ENCODE assay signal across 10 mouse cellular contexts in genomic region chr15:83030884-83031283, GRCm38 (mm10). TPM values are rescaled to one million over a fixed set of nuclear protein-coding genes. Genes with fewer than 3 reads are reported as not detected.
DNase-seq lines count a peak whose midpoint lies in the region; ATAC-seq and TF ChIP-seq lines count a peak whose summit lies in the region.
"Had no signal": no experiment of that assay in that cellular context is flagged by ENCODE, and none has a peak within 500 bp of the region (broad histone marks: within the 10 kb centered on the region; RNA-seq: fewer than 3 reads in every experiment).

No protein-coding gene starts in this region.

- H3K4me3 ChIP-seq in kidney, embryonic 15.5 days (replicated peaks) = no peak overlapping the region
- H3K4me3 ChIP-seq in kidney, adult 2 months (ENCODE audit: insufficient read depth, low read depth, low read length) = no peak overlapping the region
- no peak overlapping the region for H3K4me3 ChIP-seq in CH12.LX (replicated peaks in 1 of 3; ENCODE audit: low read depth in 2 of 3, low read length in 2 of 3, poor library complexity in 1 of 3)
- H3K4me3 ChIP-seq in bone marrow macrophage, adult 2 months (ENCODE audit: insufficient read depth, low read length) = peak overlapping the region; percentile 83
- H3K4me3 ChIP-seq in megakaryocyte, embryonic 14.5 days (replicated peaks) = peak overlapping the region; percentile 79
- no peak overlapping the region for H3K4me3 ChIP-seq in cerebellum, adult 2 months (replicated peaks; ENCODE audit: insufficient read depth, low read depth, low read length)
- H3K4me3 ChIP-seq: erythroblast, embryonic 14.5 days; hindbrain, embryonic 15.5 days had no signal

- TF ChIP-seq EP300 in CH12.LX (IDR thresholded peaks at IDR 0.05; ENCODE audit: low read length) = no peak

- no peak for TF ChIP-seq CTCF in kidney, adult 2 months (conservative IDR thresholded peaks at IDR 0.05; ENCODE audit: insufficient read depth, insufficient read length, low read depth, low read length)
- TF ChIP-seq CTCF in CH12.LX (conservative IDR thresholded peaks at IDR 0.05 in 1 of 2, IDR thresholded peaks at IDR 0.05 in 1 of 2; ENCODE audit: low read depth in 2 of 2, low read length in 2 of 2) = no peak
- no peak for TF ChIP-seq CTCF in bone marrow macrophage, adult 2 months (IDR thresholded peaks at IDR 0.05; ENCODE audit: low read depth, low read length)
- no peak for TF ChIP-seq CTCF in cerebellum, adult 2 months (IDR thresholded peaks at IDR 0.05; ENCODE audit: borderline replicate concordance, insufficient read depth, low read depth, low read length)

- in situ Hi-C loops in CH12.LX (cut with MboI; ENCODE audit: low pct_ligation_motif_present, low pct_unique_long_range_greater_than_20kb, low sequenced_read_pairs) = no loop called here

- DNase-seq in kidney, adult 2 months = no peak
- DNase-seq in CH12.LX (ENCODE audit: extremely low read depth) (no peak), MN1 (ENCODE audit: low spot score) (no peak)
- no peak for DNase-seq in cerebellum, adult 2 months
- DNase-seq: cerebellum, adult 18-20 months had no signal

- H3K36me3 ChIP-seq in kidney, embryonic 15.5 days = no peaks in the 10 kb centered on the region
- H3K36me3 ChIP-seq in kidney, adult 2 months (ENCODE audit: control insufficient read depth, insufficient read depth, low read length) = no peaks in the 10 kb centered on the region
- no peaks in the 10 kb centered on the region for H3K36me3 ChIP-seq in CH12.LX (replicated peaks in 1 of 2; ENCODE audit: control insufficient read depth in 1 of 2, insufficient read depth in 1 of 2, low read length in 1 of 2)
- H3K36me3 ChIP-seq in megakaryocyte, embryonic 14.5 days (replicated peaks; ENCODE audit: low read length) = peaks cover 12% of the 10 kb centered on the region
- H3K36me3 ChIP-seq: hindbrain, embryonic 15.5 days had no signal

- ATAC-seq in kidney, embryonic 15.5 days (replicated peaks; ENCODE audit: low FRiP score) = no peak

- no peak overlapping the region for H3K9ac ChIP-seq in kidney, embryonic 15.5 days
- no peak overlapping the region for H3K9ac ChIP-seq in CH12.LX (ENCODE audit: insufficient read depth, low read depth)
- H3K9ac ChIP-seq: hindbrain, embryonic 15.5 days had no signal

- TF ChIP-seq RAD21 in CH12.LX (IDR thresholded peaks at IDR 0.05; ENCODE audit: low read depth, low read length) = no peak

- H3K4me2 ChIP-seq in kidney, embryonic 15.5 days = no peak overlapping the region
- no peak overlapping the region for H3K4me2 ChIP-seq in CH12.LX (ENCODE audit: insufficient read depth, low read depth, poor library complexity, severe bottlenecking)
- H3K4me2 ChIP-seq: hindbrain, embryonic 15.5 days had no signal

- 62% methylated on average over 4 of the region's 4 CpGs for WGBS in kidney, embryonic 15.5 days
- 63% methylated on average over 4 of the region's 4 CpGs for WGBS in kidney, adult 2 months
- 69% methylated on average over 4 of the region's 4 CpGs for WGBS in cerebellum, adult 2 months

- H3K9me3 ChIP-seq in kidney, embryonic 15.5 days (replicated peaks) = no peaks in the 10 kb centered on the region
- H3K9me3 ChIP-seq in CH12.LX (replicated peaks; ENCODE audit: low read length) = no peaks in the 10 kb centered on the region
- no peaks in the 10 kb centered on the region for H3K9me3 ChIP-seq in megakaryocyte, embryonic 14.5 days
- H3K9me3 ChIP-seq: hindbrain, embryonic 15.5 days had no signal

- peaks cover 46% of the 10 kb centered on the region for H3K4me1 ChIP-seq in kidney, embryonic 15.5 days
- no peaks in the 10 kb centered on the region for H3K4me1 ChIP-seq in kidney, adult 2 months (ENCODE audit: control insufficient read depth, insufficient read depth, low read length)
- H3K4me1 ChIP-seq in CH12.LX (ENCODE audit: control insufficient read depth in 1 of 2, insufficient read depth in 2 of 2) = peaks cover 9 to 55% of the 10 kb centered on the region in 2 experiments; a peak in 3 of 4 replicates
- peaks cover 52% of the 10 kb centered on the region for H3K4me1 ChIP-seq in bone marrow macrophage, adult 2 months (ENCODE audit: control insufficient read depth, insufficient read depth, low read length)
- H3K4me1 ChIP-seq in megakaryocyte, embryonic 14.5 days = peaks cover 99% of the 10 kb centered on the region
- peaks cover 12% of the 10 kb centered on the region for H3K4me1 ChIP-seq in cerebellum, adult 2 months (ENCODE audit: control insufficient read depth, insufficient read depth, low read length)

- no peak for TF ChIP-seq POLR2A in kidney, adult 2 months (IDR thresholded peaks at IDR 0.05; ENCODE audit: low read depth, low read length)
- TF ChIP-seq POLR2A in CH12.LX (IDR thresholded peaks at IDR 0.05; ENCODE audit: low read depth, low read length) = no peak
- TF ChIP-seq POLR2A in bone marrow macrophage, adult 2 months (IDR thresholded peaks at IDR 0.05; ENCODE audit: borderline replicate concordance, low read depth, low read length) = no peak
- no peak for TF ChIP-seq POLR2A in cerebellum, adult 2 months (IDR thresholded peaks at IDR 0.05; ENCODE audit: borderline replicate concordance, insufficient read depth, low read length)

- H3K27me3 ChIP-seq in kidney, embryonic 15.5 days = peaks cover 38% of the 10 kb centered on the region
- H3K27me3 ChIP-seq in kidney, adult 2 months (replicated peaks; ENCODE audit: control insufficient read depth, insufficient read depth, low read length) = no peaks in the 10 kb centered on the region
- H3K27me3 ChIP-seq in CH12.LX (replicated peaks) = no peaks in the 10 kb centered on the region
- H3K27me3 ChIP-seq in megakaryocyte, embryonic 14.5 days (replicated peaks) = peaks cover 9% of the 10 kb centered on the region
- no peaks in the 10 kb centered on the region; the same call in 1 of the 2 replicates for H3K27me3 ChIP-seq in cerebellum, adult 2 months (ENCODE audit: control insufficient read depth, insufficient read depth, low read length)

- dilution Hi-C loops in CH12.LX (cut with MboI; ENCODE audit: extremely low pct_ligation_motif_present, extremely low pct_unique_long_range_greater_than_20kb, low sequenced_read_pairs) = no loop called here

- H3K27ac ChIP-seq in kidney, embryonic 15.5 days = peak overlapping the region; percentile 75
- no peak overlapping the region for H3K27ac ChIP-seq in kidney, adult 2 months (ENCODE audit: insufficient read depth, low read depth, low read length)
- H3K27ac ChIP-seq in CH12.LX (ENCODE audit: insufficient read depth, low read depth) = no peak overlapping the region
- peak overlapping the region; percentile 75 for H3K27ac ChIP-seq in bone marrow macrophage, adult 2 months (ENCODE audit: insufficient read depth, low read depth, low read length)
- H3K27ac ChIP-seq in cerebellum, adult 2 months (ENCODE audit: insufficient read depth, low read length) = no peak overlapping the region

- no peaks in the 10 kb centered on the region for H3K79me2 ChIP-seq in CH12.LX (replicated peaks; ENCODE audit: control insufficient read depth, extremely low read depth, insufficient read depth, poor library complexity, severe bottlenecking)

TF ChIP-seq in CH12.LX, 34 proteins besides CTCF, POLR2A, EP300 and RAD21:
- TF ChIP-seq CHD1 (IDR thresholded peaks at IDR 0.05; ENCODE audit: low read depth, low read length) = no peak
- peak; percentile 69 for TF ChIP-seq ZNF384 (IDR thresholded peaks at IDR 0.05; ENCODE audit: low read depth, low read length)
- no peak for TF ChIP-seq USF2 (conservative IDR thresholded peaks at IDR 0.05; ENCODE audit: low read depth, low read length)
- TF ChIP-seq USF1 (IDR thresholded peaks at IDR 0.05; ENCODE audit: low read depth, low read length) = no peak

RNA-seq across cellular contexts. Expression of gene Nfam1, which starts 2.2 kb away (rescaled TPM):
- 2.9 and 3.0 TPM in 2 replicates for polyA plus RNA-seq in kidney, embryonic 15.5 days (2015; fragmentation: Nextera tagmentation; extraction: Ambion mirVana)
- polyA plus RNA-seq in kidney, adult 2 months (2012; rRNA removed) = 2.2 and 2.9 TPM in 2 replicates
- total RNA-seq in CH12.LX (2012; rRNA removed) = 0.04 and 0.25 TPM in 2 replicates
- total RNA-seq in CH12.LX (2014; rRNA removed) = 0.20 and 0.23 TPM in 2 replicates
- 0.74 and 0.81 TPM in 2 replicates for polyA plus RNA-seq in CH12.LX (2012; ENCODE audit: insufficient read length, low read depth)
- 242 and 254 TPM in 2 replicates for polyA plus RNA-seq in bone marrow macrophage, adult 2 months (2012; ENCODE audit: insufficient read depth, insufficient read length, missing spikeins)
- polyA plus RNA-seq in megakaryocyte, embryonic 14.5 days (2012; ENCODE audit: insufficient read depth, low replicate concordance) = 3.8 and 7.7 TPM in 2 replicates
- polyA plus RNA-seq in cerebellum, adult 2 months (2012; rRNA removed) = 0.67 and 0.80 TPM in 2 replicates

RNA-seq across cellular contexts. Expression of gene Tcf20, which starts 43.2 kb away (rescaled TPM):
- polyA plus RNA-seq in kidney, embryonic 15.5 days (2015; fragmentation: Nextera tagmentation; extraction: Ambion mirVana) = 8.4 and 9.3 TPM in 2 replicates
- 17.8 and 18.1 TPM in 2 replicates for polyA plus RNA-seq in kidney, adult 2 months (2012; rRNA removed)
- 47.2 and 49.2 TPM in 2 replicates for total RNA-seq in CH12.LX (2012; rRNA removed)
- total RNA-seq in CH12.LX (2014; rRNA removed) = 26.0 and 27.0 TPM in 2 replicates
- polyA plus RNA-seq in CH12.LX (2012; ENCODE audit: insufficient read length, low read depth) = 28.5 and 29.0 TPM in 2 replicates
- polyA plus RNA-seq in bone marrow macrophage, adult 2 months (2012; ENCODE audit: insufficient read depth, insufficient read length, missing spikeins) = 20.1 and 21.4 TPM in 2 replicates
- polyA plus RNA-seq in megakaryocyte, embryonic 14.5 days (2012; ENCODE audit: insufficient read depth, low replicate concordance) = 4.5 and 7.5 TPM in 2 replicates
- polyA plus RNA-seq in cerebellum, adult 2 months (2012; rRNA removed) = 25.0 and 25.8 TPM in 2 replicates

RNA-seq across cellular contexts. Expression of gene Serhl, which starts 58.4 kb away (rescaled TPM):
- 54.1 and 59.4 TPM in 2 replicates for polyA plus RNA-seq in kidney, embryonic 15.5 days (2015; fragmentation: Nextera tagmentation; extraction: Ambion mirVana)
- 106 and 124 TPM in 2 replicates for polyA plus RNA-seq in kidney, adult 2 months (2012; rRNA removed)
- 48.8 and 59.5 TPM in 2 replicates for total RNA-seq in CH12.LX (2012; rRNA removed)
- 123 and 129 TPM in 2 replicates for total RNA-seq in CH12.LX (2014; rRNA removed)
- polyA plus RNA-seq in CH12.LX (2012; ENCODE audit: insufficient read length, low read depth) = 52.0 and 57.6 TPM in 2 replicates
- polyA plus RNA-seq in bone marrow macrophage, adult 2 months (2012; ENCODE audit: insufficient read depth, insufficient read length, missing spikeins) = 36.2 and 40.8 TPM in 2 replicates
- polyA plus RNA-seq in megakaryocyte, embryonic 14.5 days (2012; ENCODE audit: insufficient read depth, low replicate concordance) = 4.7 and 8.1 TPM in 2 replicates
- 16.5 and 19.2 TPM in 2 replicates for polyA plus RNA-seq in cerebellum, adult 2 months (2012; rRNA removed)

Comparison
In these comparisons a context has a peak if more than half of its experiments do, and no peak if none do; other contexts are left out.
1. H3K27ac ChIP-seq: peak in kidney, embryonic 15.5 days (single experiment) and bone marrow macrophage, adult 2 months (single experiment); none in kidney, adult 2 months (single experiment), CH12.LX (single experiment) and cerebellum, adult 2 months (single experiment).
2. H3K4me3 ChIP-seq: peak in bone marrow macrophage, adult 2 months (single experiment) and megakaryocyte, embryonic 14.5 days (single experiment); none in kidney, embryonic 15.5 days (single experiment), kidney, adult 2 months (single experiment), CH12.LX (0 of 3) and cerebellum, adult 2 months (single experiment).
3. RNA of gene Nfam1, which starts 2.2 kb away (polyA plus RNA-seq): 242 to 254 TPM in bone marrow macrophage, adult 2 months; 3.8 to 7.7 TPM in megakaryocyte, embryonic 14.5 days, 2.9 to 3.0 TPM in kidney, embryonic 15.5 days, 2.2 to 2.9 TPM in kidney, adult 2 months, 0.74 to 0.81 TPM in CH12.LX and 0.67 to 0.80 TPM in cerebellum, adult 2 months; every median in the first group is over 10 times any median in the second.